Mouse (Mus musculus) limb, embryonic 12.5 days (tissue): ENCODE results near the gene Klhl21. TPM values are rescaled to one million over a fixed set of nuclear protein-coding genes. Genes with fewer than 3 reads are reported as not detected.
A peak's percentile ranks its signal among the peaks of the same experiment; 100 is the strongest.

Experiments
- ATAC-seq: fragments of 200-750 bp; cut with Nextera tagmentation; 2 replicates; pipeline ENCODE4 v1.8.0; 2017; ENCODE audit warnings: low read depth, moderate TSS enrichment; ENCODE audit not compliant: insufficient number of reproducible peaks, insufficient read depth, low FRiP score, low TSS enrichment
- H3K27ac ChIP-seq: fragments of 300-500 bp; sonication (generic); 2 replicates; pipeline ENCODE4 v1.5.1; 2016; ENCODE audit warnings: mild to moderate bottlenecking, moderate library complexity
- H3K27me3 ChIP-seq: fragments of 300-500 bp; sonication (generic); 2 replicates; pipeline ENCODE4 v1.6.1; 2016; ENCODE audit warnings: mild to moderate bottlenecking, moderate library complexity
- H3K36me3 ChIP-seq: fragments of 300-500 bp; sonication (generic); 2 replicates; pipeline ENCODE4 v1.6.1; 2016; ENCODE audit warnings: mild to moderate bottlenecking, moderate library complexity
- H3K4me1 ChIP-seq: fragments of 300-500 bp; sonication (generic); replicated peaks from 2 replicates; pipeline ENCODE4 v1.6.1; 2016
- H3K4me2 ChIP-seq: fragments of 300-500 bp; sonication (generic); 2 replicates; pipeline ENCODE4 v1.6.1; 2016; ENCODE audit warnings: mild to moderate bottlenecking, moderate library complexity
- H3K4me3 ChIP-seq: fragments of 300-500 bp; sonication (generic); replicated peaks from 2 replicates; pipeline ENCODE4 v1.5.1; 2016; ENCODE audit warnings: mild to moderate bottlenecking
- H3K9ac ChIP-seq: fragments of 300-500 bp; sonication (generic); replicated peaks from 2 replicates; pipeline ENCODE4 v1.6.1; 2016; ENCODE audit warnings: mild to moderate bottlenecking, moderate library complexity
- H3K9me3 ChIP-seq: fragments of 300-500 bp; sonication (generic); 2 replicates; pipeline ENCODE4 v1.6.1; 2016; ENCODE audit warnings: mild to moderate bottlenecking, moderate library complexity
- WGBS: fragments of 180-500 bp; shearing (Covaris S2); methylation state at CpG from one replicate; pipeline ENCODE4 v1.1.7; 2016; 5-methylcytosine and 5-hydroxymethylcytosine counted together
- polyA plus RNA-seq: library from polyadenylated mRNA; unstranded; fragments of >200 nt; fragmentation: Nextera tagmentation; extraction: Ambion mirVana; gene quantifications from 2 replicates; pipeline ENCODE4 v1.2.1, GENCODE M21; 2016

Gene Klhl21
- polyA plus RNA-seq, 1 experiment from 2014 or later, result 16.9 TPM

DNA sequence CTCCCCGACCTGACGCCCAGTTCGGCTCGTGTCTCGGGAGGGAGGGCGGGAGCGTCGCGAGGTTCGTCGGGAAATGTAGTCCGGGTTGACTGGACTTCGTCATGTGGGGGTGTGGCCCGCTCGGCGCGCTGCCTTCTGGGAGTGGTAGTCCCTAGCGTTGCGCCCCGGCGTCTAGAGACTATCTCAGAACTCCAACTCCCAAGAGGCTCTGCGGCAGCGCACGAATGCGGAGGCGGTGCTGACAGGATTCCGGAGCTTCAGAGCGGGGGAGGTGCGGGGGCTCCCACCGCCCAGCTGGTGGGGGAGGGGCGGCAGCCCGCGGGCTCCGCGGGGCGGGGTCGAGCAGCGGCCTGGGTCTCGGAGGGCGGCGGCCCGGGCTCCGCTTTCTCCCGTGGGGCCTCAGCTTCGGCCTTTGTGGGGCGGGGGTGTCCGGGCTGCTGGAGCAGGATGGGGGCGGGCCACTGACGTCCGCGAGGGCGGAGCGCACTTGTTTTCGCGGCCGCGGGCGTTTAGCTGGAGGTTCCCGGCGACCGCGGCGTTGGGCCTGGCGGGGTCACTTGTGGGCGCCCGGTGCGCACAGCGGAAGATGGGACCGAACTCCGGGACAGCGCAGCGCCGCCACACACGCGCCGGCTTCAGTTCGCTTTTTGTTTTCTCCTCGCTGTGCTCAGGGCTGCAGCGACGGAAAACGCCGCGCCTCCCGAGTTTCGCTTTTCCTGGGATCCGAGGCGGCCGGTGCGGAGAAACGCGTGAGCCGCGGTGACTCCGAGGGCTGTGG, 12.2 kb upstream of the Klhl21 start, which contains the start of gene Phf13:
TSS of gene Phf13 (minus strand) at position 86 of the 778 bp plus-strand sequence.
- peaks cover 24% of the 10 kb centered on the region for H3K36me3 ChIP-seq
- under 1% methylated on average over 88 of the region's 94 CpGs for WGBS
- H3K4me2 ChIP-seq, result peak within 1 kb of the TSS; percentile 77
- peak within 1 kb of the TSS; percentile 98 for H3K4me3 ChIP-seq
- no peaks in the 10 kb centered on the region for H3K9me3 ChIP-seq
- H3K27me3 ChIP-seq, result no peaks in the 10 kb centered on the region
- H3K27ac ChIP-seq, result peak within 1 kb of the TSS; percentile 89
- peak; percentile 96 for ATAC-seq
- H3K9ac ChIP-seq, result peak within 1 kb of the TSS; percentile 97
- peaks cover 36% of the 10 kb centered on the region for H3K4me1 ChIP-seq

DNA sequence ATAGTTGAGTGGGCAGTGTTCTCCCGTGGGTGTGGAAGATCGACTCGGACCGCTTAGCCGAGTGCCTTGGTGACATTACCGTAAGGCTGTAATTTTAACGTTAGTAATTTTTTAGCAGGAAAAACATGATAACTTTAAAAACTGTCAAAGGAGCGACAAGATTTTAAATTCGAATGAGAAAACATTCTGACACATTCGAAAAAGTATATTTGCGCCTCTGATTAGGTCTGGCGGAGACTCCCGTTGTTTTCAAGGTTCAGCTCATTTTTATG, 11.7 kb upstream of the Klhl21 start:
- ATAC-seq, result no peak
- Histone ChIP-seq H3K4me2 (peak overlapping the region; percentile 65), H3K27ac (peak overlapping the region; percentile 89), H3K9ac (peak overlapping the region; percentile 97), H3K4me1 (peaks cover 36% of the 10 kb centered on the region), H3K27me3 (no peaks in the 10 kb centered on the region), H3K4me3 (peak overlapping the region; percentile 98), H3K36me3 (peaks cover 19% of the 10 kb centered on the region), H3K9me3 (no peaks in the 10 kb centered on the region)
- WGBS, result 4% methylated on average over 13 of the region's 13 CpGs

DNA sequence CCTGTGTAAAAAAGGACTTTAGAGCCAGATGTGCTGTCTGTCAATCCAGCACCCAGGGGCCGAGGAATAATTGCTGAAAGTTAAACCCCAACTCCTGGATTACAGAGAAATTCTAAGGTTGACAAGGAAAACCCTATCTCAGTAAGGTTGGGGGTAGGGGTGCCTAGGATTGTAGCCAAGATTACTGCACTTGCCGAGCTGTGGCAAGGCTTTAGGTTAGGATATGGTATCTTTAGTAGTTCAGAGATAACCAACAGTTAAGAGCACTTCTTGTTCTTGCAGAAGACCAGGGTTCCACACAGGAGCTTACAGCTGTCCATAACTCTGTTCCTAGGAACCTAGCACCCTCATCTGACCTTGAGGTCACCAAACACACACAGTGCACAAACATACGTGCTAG, 10.9 kb upstream of the Klhl21 start:
- Histone ChIP-seq H3K9me3 (no peaks in the 10 kb centered on the region), H3K27ac (no peak overlapping the region), H3K27me3 (no peaks in the 10 kb centered on the region), H3K4me3 (peak overlapping the region; percentile 98), H3K4me2 (peak overlapping the region; percentile 65), H3K9ac (no peak overlapping the region), H3K36me3 (peaks cover 10% of the 10 kb centered on the region; the same call in 1 of the 2 replicates), H3K4me1 (peaks cover 36% of the 10 kb centered on the region)
- no peak for ATAC-seq
- 56% methylated on average over 3 of the region's 3 CpGs for WGBS

DNA sequence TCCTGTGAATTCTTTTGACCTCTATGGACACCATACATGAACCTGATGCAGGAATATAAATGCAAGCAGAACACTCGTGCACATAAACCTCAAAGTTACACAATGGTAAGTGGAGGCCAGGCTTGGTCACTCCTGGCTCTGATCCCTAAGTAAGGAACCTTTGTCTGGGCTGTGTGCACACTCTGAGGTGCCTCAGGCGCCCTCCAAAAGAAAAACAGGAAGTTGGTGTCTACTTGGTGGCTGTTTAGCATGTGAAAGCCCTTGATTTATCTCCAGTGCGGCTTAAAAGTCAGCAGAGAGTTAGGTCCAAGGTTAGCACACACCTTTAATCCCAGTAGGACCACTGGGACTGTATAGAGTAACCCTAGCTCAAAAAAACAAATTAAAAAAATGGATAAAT, 9.1 kb upstream of the Klhl21 start:
- Histone ChIP-seq H3K4me1 (peaks cover 21% of the 10 kb centered on the region), H3K36me3 (no peaks in the 10 kb centered on the region), H3K27me3 (no peaks in the 10 kb centered on the region), H3K9me3 (no peaks in the 10 kb centered on the region), H3K4me3 (no peak overlapping the region), H3K9ac (no peak overlapping the region), H3K27ac (no peak overlapping the region), H3K4me2 (no peak overlapping the region)
- WGBS, result 68% methylated on average over 3 of the region's 3 CpGs
- no peak for ATAC-seq

DNA sequence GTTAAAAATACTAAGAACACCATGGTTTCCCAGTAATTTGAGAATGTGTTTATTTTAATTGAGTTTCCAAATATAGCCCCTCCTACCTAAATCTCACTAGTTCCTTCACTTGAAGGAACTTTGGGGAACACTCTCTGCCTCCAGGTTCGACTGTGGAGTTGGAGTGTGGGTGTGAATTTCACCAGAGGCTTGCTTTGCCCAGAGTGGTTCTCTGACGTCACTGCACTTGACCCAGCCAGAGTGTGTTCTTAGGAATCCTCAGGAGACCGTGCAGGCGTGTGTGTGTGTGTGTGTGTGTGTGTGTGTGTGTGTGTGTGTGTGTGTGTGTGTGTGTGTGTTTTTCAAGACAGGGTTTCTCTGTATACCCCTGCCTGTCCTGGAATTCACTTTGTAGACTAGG, 7.7 kb upstream of the Klhl21 start:
- 30% methylated on average over 4 of the region's 4 CpGs for WGBS
- no peak overlapping the region for H3K4me3 ChIP-seq
- no peaks in the 10 kb centered on the region for H3K9me3 ChIP-seq
- no peaks in the 10 kb centered on the region for H3K27me3 ChIP-seq
- no peak overlapping the region for H3K9ac ChIP-seq
- no peak for ATAC-seq
- peaks cover 21% of the 10 kb centered on the region for H3K4me1 ChIP-seq
- no peak overlapping the region for H3K4me2 ChIP-seq
- no peaks in the 10 kb centered on the region for H3K36me3 ChIP-seq
- H3K27ac ChIP-seq, result no peak overlapping the region

DNA sequence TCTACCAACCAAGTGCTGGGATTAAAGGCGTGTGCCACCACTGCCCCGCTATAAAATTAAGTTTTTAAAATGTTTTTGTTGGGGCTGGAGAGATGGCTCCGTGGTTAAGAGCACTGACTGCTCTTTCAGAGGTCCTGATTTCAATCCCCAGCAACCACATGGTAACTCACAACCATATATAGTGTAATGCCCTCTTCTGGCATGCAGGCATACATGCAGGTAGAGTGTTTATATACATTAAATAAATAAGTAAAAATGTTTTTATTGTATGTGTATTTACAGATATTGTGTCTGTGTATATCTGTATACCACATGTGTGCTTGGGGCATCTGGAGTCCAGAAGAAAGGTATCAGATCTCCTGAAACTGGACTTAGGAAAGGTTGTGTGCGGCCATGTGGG, 7.3 kb upstream of the Klhl21 start:
- Histone ChIP-seq H3K4me2 (no peak overlapping the region), H3K9me3 (no peaks in the 10 kb centered on the region), H3K4me1 (peaks cover 21% of the 10 kb centered on the region), H3K9ac (no peak overlapping the region), H3K27me3 (0 out of 2 replicates have a peak, but pooled peaks cover 2% of the 10 kb centered on the region), H3K36me3 (no peaks in the 10 kb centered on the region), H3K27ac (no peak overlapping the region), H3K4me3 (no peak overlapping the region)
- WGBS, result 58% methylated on average over 4 of the region's 4 CpGs
- ATAC-seq, result no peak

DNA sequence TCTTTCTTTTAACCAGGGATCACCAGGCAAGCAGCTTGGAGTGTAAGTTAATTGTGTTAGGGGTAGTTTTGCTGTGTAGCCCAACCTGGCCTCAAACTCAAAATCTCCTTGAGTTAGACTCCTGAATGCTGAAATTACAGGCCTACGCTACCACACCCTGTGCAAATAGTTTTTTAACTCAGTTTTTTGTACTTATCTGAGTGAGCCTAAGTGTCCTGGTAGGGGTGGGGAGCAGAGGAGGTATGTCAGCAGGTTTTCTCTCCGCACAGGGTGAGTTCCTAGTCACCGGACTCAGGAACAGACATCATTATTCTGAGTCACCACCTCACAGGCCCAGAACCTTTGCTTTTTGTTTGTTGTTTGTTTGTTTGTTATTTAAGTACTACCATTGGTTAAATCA, 6.5 kb upstream of the Klhl21 start:
- H3K9ac ChIP-seq, result no peak overlapping the region
- no peak overlapping the region for H3K4me2 ChIP-seq
- no peak for ATAC-seq
- peaks cover 20% of the 10 kb centered on the region for H3K4me1 ChIP-seq
- no peak overlapping the region for H3K4me3 ChIP-seq
- no peak overlapping the region for H3K27ac ChIP-seq
- H3K9me3 ChIP-seq, result no peaks in the 10 kb centered on the region
- WGBS, result 92% methylated on average over 3 of the region's 3 CpGs
- H3K36me3 ChIP-seq, result no peaks in the 10 kb centered on the region
- H3K27me3 ChIP-seq, result 0 out of 2 replicates have a peak, but pooled peaks cover 4% of the 10 kb centered on the region

DNA sequence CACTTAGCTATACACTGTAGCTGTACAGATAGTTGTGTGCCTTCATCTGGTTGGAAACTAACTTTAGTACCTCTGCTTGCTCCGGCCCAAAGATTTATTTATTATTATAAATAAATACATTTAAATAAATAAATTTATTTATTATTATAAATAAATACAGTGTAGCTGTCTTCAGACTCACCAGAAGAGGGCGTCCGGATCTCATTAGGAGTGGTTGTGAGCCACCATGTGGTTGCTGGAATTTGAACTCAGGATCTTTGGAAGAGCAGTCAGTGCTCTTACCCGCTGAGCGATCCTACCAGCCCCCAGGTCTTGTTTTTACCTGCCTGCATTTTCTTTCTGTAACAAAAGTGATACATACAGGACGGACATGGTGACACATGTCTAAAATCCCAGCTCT, 2.5 kb upstream of the Klhl21 start:
- peaks cover 29% of the 10 kb centered on the region for H3K4me1 ChIP-seq
- peaks cover 15% of the 10 kb centered on the region; the same call in 1 of the 2 replicates for H3K27me3 ChIP-seq
- ATAC-seq, result no peak
- no peak overlapping the region for H3K9ac ChIP-seq
- H3K27ac ChIP-seq, result no peak overlapping the region
- H3K4me3 ChIP-seq, result no peak overlapping the region
- no peaks in the 10 kb centered on the region for H3K36me3 ChIP-seq
- no peak overlapping the region for H3K4me2 ChIP-seq
- WGBS, result 80% methylated on average over 6 of the region's 6 CpGs
- no peaks in the 10 kb centered on the region for H3K9me3 ChIP-seq

DNA sequence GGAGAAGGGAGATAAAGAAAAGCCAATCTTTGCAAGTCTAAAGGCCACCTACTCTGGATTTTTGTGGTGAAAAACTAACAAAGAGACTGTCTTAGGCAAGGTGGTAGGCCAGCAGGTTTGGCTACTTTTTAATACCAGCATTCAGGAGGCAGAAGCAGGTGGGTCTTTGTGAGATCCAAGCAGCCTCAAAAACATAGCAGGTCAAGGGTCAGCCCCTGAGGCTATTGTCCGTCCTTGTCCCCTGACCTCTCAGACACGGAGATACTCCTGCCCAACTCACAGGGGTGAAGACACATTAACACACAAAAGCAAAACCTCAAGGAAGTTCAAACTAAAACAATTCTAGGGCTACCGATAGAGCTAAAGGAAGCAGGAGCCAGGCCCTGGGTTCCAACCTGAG, 1.8 kb upstream of the Klhl21 start:
- Histone ChIP-seq H3K9me3 (no peaks in the 10 kb centered on the region), H3K27me3 (peaks cover 15% of the 10 kb centered on the region; the same call in 1 of the 2 replicates), H3K4me1 (peaks cover 31% of the 10 kb centered on the region), H3K27ac (no peak overlapping the region), H3K4me3 (no peak overlapping the region), H3K9ac (no peak overlapping the region), H3K36me3 (0 out of 2 replicates have a peak, but pooled peaks cover 1% of the 10 kb centered on the region), H3K4me2 (no peak overlapping the region)
- whole genome bisulfite sequencing, result 31% methylated on average over 3 of the region's 3 CpGs
- ATAC-seq, result no peak

DNA sequence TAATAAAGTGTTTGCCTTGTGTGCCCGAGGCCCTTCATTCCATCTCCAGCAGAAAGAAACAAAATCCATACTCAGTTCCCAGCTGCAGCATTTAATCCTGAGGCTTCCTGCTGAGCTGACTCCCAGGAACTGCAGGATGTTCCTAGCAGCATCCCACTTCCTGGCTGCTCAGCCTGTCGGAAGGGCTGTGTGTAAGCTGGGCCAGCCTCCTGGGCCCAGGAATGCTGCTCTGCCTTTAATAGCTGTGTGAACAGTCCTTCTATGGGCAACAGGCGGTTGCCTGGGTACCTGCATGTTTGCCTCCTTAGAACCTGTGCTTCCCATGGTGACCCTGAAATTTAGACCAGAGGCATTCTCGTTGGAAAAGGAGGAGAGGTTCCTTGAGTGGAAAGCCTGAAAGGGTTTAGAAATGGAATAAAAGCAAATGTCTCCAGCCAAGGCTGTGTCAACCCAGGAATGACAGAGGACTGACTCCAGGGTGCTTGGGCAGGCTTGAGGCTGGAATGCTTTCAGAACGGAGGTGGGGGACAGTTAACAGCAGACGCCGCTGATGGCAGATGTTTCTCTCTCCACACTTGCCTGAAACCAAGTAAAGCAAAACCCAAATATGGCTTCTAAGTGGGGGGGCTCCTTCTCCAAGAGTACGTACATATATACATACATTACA, 989 bp upstream of the Klhl21 start:
- peaks cover 8% of the 10 kb centered on the region for H3K36me3 ChIP-seq
- H3K4me2 ChIP-seq, result peak overlapping the region; percentile 100
- ATAC-seq, result no peak
- no peaks in the 10 kb centered on the region for H3K9me3 ChIP-seq
- H3K4me1 ChIP-seq, result peaks cover 31% of the 10 kb centered on the region
- peak overlapping the region; percentile 85 for H3K4me3 ChIP-seq
- 7% methylated on average over 8 of the region's 8 CpGs for WGBS
- no peak overlapping the region for H3K27ac ChIP-seq
- H3K9ac ChIP-seq, result peak overlapping the region; percentile 75; the same call in 1 of the 2 replicates
- H3K27me3 ChIP-seq, result peaks cover 15% of the 10 kb centered on the region; the same call in 1 of the 2 replicates

DNA sequence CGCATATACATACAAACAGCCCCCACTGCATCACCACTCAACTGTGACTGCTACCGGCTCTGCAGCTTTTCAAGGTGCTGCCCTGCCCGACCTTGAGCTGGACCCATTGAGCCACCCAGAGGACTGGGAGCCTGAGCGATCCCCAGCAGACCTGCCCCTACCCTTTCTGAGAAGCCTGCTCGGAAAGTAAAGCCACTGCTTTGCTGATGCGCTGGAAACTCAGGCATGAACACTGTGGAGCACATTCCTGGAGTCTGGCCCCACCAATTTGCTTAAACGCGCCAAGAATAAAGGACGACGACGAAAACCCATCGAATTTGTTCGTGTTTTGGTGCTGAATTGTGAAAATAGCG, 479 bp upstream of the Klhl21 start:
- Histone ChIP-seq H3K9ac (peak overlapping the region; percentile 75), H3K36me3 (peaks cover 13% of the 10 kb centered on the region), H3K4me1 (peaks cover 31% of the 10 kb centered on the region), H3K4me3 (peak overlapping the region; percentile 85), H3K4me2 (peak overlapping the region; percentile 100), H3K27ac (peak overlapping the region; percentile 87; the same call in 1 of the 2 replicates), H3K9me3 (no peaks in the 10 kb centered on the region), H3K27me3 (peaks cover 15% of the 10 kb centered on the region; the same call in 1 of the 2 replicates)
- ATAC-seq, result no peak; the same call in 1 of the 2 replicates
- under 1% methylated on average over 14 of the region's 14 CpGs for WGBS
